Mouse (Mus musculus): ENCODE measurements at regions not wholly inside any gene's neighbourhood (a gene's known extent, or its start where the extent isn't known, plus 50 kb on each side); places are given as distances from the start of the nearest gene placed in this dataset.

- TF ChIP-seq CTCF (IDR thresholded peaks at IDR 0.05; ENCODE audit: low read depth) (no peak), EP300 (IDR thresholded peaks at IDR 0.05; ENCODE audit: low read depth) (no peak)
These were observed 53.8 kb upstream of the Nfe2l2 start for GRCm38 (mm10) chr2:75758277-75758676.
